Mouse (Mus musculus) stomach, embryonic 14.5 days (tissue): ENCODE measurements around the gene Dpf1. TPM values are rescaled to one million over a fixed set of nuclear protein-coding genes. Genes with fewer than 3 reads are reported as not detected.

Experiments
- ATAC-seq: fragments of 200-750 bp; cut with Nextera tagmentation; 2 replicates; pipeline ENCODE4 v1.8.0; 2017; ENCODE audit warnings: low read depth, moderate TSS enrichment; ENCODE audit not compliant: insufficient number of reproducible peaks, insufficient read depth, low FRiP score
- H3K27ac ChIP-seq: fragments of 300-500 bp; sonication (generic); 2 replicates; pipeline ENCODE4 v1.5.1; 2014; ENCODE audit warnings: mild to moderate bottlenecking, low read length, moderate library complexity, mixed read lengths
- H3K27me3 ChIP-seq: fragments of 300-500 bp; sonication (generic); 2 replicates; pipeline ENCODE4 v1.6.1; 2014; ENCODE audit warnings: low read length, control low read depth, mixed read lengths; ENCODE audit not compliant: control insufficient read depth, insufficient read depth
- H3K36me3 ChIP-seq: fragments of 300-500 bp; sonication (generic); 2 replicates; pipeline ENCODE4 v1.6.1; 2014; ENCODE audit warnings: mild to moderate bottlenecking, control low read depth, low read length, moderate library complexity, mixed read lengths; ENCODE audit not compliant: control insufficient read depth, insufficient read depth
- H3K4me1 ChIP-seq: fragments of 300-500 bp; sonication (generic); 2 replicates; pipeline ENCODE4 v1.6.1; 2014; ENCODE audit warnings: low read length, control low read depth, mixed read lengths; ENCODE audit not compliant: control insufficient read depth, insufficient read depth
- H3K4me2 ChIP-seq: fragments of 300-500 bp; sonication (generic); replicated peaks from 2 replicates; pipeline ENCODE4 v1.6.1; 2014; ENCODE audit warnings: low read depth, low read length, control low read depth
- H3K4me3 ChIP-seq: fragments of 300-500 bp; sonication (generic); 2 replicates; pipeline ENCODE4 v1.5.1; 2014; ENCODE audit warnings: low read depth, low read length, control low read depth
- H3K9ac ChIP-seq: fragments of 300-500 bp; sonication (generic); replicated peaks from 2 replicates; pipeline ENCODE4 v1.6.1; 2014; ENCODE audit warnings: low read depth, mild to moderate bottlenecking, control low read depth, low read length, moderate library complexity, mixed read lengths
- H3K9me3 ChIP-seq: fragments of 300-500 bp; sonication (generic); 2 replicates; pipeline ENCODE4 v1.6.1; 2016; ENCODE audit warnings: low read depth, low read length, control low read depth; ENCODE audit not compliant: control insufficient read depth
- WGBS: fragments of 180-500 bp; shearing (Covaris S2); extraction: QIAGEN DNeasy Blood & Tissue Kit; methylation state at CpG from one replicate; pipeline ENCODE4 v1.1.7; 2014; 5-methylcytosine and 5-hydroxymethylcytosine counted together
- polyA plus RNA-seq: library from polyadenylated mRNA; unstranded; fragments of >200 nt; fragmentation: Nextera tagmentation; extraction: Ambion mirVana; gene quantifications from 2 replicates; pipeline ENCODE4 v1.2.1, GENCODE M21; 2014

Dpf1 gene
- polyA plus RNA-seq, 1 experiment from 2014 or later: 6.0 TPM

DNA sequence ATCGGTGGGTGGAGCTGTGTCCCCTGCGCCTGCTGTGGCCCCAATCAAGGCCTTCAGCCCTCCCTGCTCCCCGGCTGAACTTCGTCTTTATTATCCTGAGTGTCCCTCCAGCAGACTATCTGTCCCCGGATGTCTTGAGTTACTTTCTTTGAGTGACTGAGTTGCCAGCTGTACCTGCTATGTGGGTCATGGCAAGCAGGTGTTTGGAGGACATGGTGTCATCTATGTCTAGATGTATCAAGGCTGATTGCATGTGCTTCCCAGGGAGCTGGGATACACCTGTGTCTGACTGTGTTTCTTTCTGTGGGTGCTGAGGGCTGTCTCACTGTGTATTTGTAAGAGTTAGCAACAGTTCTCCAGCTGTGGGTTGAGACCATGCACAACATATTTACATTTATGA, 6.0 kb downstream of the Dpf1 start:
- 0 out of 2 replicates have a peak, but pooled peaks cover 3% of the 10 kb centered on the region for H3K27me3 ChIP-seq
- H3K9me3 ChIP-seq: no peaks in the 10 kb centered on the region
- H3K4me2 ChIP-seq: peak overlapping the region; percentile 94
- no peak overlapping the region for H3K27ac ChIP-seq
- no peak for ATAC-seq
- peaks cover 20% of the 10 kb centered on the region; the same call in 1 of the 2 replicates for H3K4me1 ChIP-seq
- H3K4me3 ChIP-seq: peak overlapping the region; percentile 54
- whole genome bisulfite sequencing: 8% methylated on average over 5 of the region's 5 CpGs
- no peak overlapping the region for H3K9ac ChIP-seq
- H3K36me3 ChIP-seq: no peaks in the 10 kb centered on the region; the same call in 1 of the 2 replicates

GRCm38 (mm10) chr7:29313051-29313450, 9.3 kb downstream of the Dpf1 start:
- Histone ChIP-seq H3K4me3 (no peak overlapping the region), H3K27me3 (0 out of 2 replicates have a peak, but pooled peaks cover 3% of the 10 kb centered on the region), H3K36me3 (no peaks in the 10 kb centered on the region; the same call in 1 of the 2 replicates), H3K27ac (no peak overlapping the region), H3K4me1 (peaks cover 27% of the 10 kb centered on the region), H3K9ac (no peak overlapping the region), H3K9me3 (no peaks in the 10 kb centered on the region), H3K4me2 (no peak overlapping the region)
- 26% methylated on average over 9 of the region's 9 CpGs for WGBS
- ATAC-seq: no peak

- Histone ChIP-seq H3K27ac (no peak overlapping the region), H3K9ac (no peak overlapping the region), H3K9me3 (no peaks in the 10 kb centered on the region), H3K27me3 (0 out of 2 replicates have a peak, but pooled peaks cover 3% of the 10 kb centered on the region), H3K4me2 (no peak overlapping the region), H3K4me1 (peaks cover 33% of the 10 kb centered on the region), H3K36me3 (no peaks in the 10 kb centered on the region; the same call in 1 of the 2 replicates), H3K4me3 (no peak overlapping the region)
- WGBS: 54% methylated on average over 9 of the region's 9 CpGs
- no peak for ATAC-seq
These were observed 10.0 kb downstream of the Dpf1 start for GRCm38 (mm10) chr7:29313572-29314261.

DNA sequence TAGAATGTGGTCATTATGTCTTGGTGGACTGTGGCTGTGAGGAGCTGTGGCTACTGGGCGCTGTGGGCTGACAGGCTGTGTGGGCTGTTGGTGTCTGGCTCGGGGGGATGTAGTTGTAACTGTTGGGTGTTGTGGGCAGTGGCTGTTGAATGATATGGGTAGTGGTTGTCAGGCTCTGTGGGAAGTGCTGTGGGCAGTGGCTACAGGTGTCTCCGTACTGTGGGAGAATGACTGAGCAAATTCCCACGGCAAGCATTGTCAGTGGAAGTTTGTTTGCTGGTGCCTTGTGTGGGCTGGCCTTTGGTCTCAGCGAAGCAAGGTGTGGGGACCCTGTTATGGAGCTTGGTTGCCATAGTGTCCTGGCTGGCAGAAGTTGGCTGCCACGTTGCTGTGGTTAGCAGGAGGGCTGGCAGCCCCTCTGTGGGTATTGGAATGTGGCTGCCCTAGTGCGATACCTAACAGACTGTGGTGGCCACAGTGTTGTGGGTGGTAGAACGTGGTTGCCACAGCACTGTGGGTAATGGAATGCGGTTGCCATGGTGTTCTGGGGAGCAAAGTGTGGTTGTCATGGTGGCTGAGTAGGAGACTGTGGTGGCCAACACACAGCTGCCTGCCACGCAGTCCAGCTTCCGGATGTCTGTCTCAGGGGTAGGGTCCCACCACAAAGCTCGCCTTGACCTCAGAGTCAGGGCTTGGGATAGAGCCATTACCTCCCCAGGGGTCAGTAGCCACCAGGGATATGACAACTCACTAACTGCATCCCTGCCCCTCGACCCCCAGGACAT, 11.3 kb downstream of the Dpf1 start:
- Histone ChIP-seq H3K27me3 (no peaks in the 10 kb centered on the region), H3K4me2 (no peak overlapping the region), H3K9ac (no peak overlapping the region), H3K27ac (no peak overlapping the region), H3K36me3 (no peaks in the 10 kb centered on the region; the same call in 1 of the 2 replicates), H3K9me3 (no peaks in the 10 kb centered on the region), H3K4me1 (peaks cover 42% of the 10 kb centered on the region), H3K4me3 (no peak overlapping the region)
- 78% methylated on average over 13 of the region's 13 CpGs for WGBS
- ATAC-seq: no peak

DNA sequence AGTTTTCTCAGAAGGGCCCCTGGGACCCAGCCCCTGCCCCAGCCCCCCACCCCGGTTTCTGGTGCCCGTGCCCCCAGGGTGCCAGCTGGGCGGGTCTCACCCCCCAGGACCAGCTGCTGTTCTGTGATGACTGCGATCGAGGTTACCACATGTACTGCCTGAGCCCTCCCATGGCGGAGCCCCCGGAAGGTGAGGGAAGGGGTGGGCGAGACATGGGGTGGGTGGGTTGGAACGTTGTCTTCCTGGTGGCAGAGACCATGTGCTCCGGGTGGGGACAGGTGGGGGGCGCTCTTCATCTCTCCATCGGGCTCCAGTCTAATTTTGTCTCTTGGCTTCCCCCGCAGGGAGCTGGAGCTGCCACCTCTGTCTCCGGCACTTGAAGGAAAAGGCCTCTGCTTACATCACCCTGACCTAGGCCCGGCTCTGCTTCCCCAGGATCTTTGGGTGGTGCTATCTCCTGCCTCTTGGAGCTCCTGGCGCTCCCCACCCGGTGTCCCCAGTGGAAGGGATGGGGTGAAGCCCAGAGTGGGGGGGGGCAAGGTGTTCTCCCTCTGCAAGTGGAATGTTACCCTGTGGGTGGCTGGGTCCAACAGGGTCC, 12.5 kb downstream of the Dpf1 start:
- H3K27me3 ChIP-seq: no peaks in the 10 kb centered on the region
- ATAC-seq: 0 out of 2 replicates have a peak, but pooled peaks have one; percentile 3
- H3K9me3 ChIP-seq: no peaks in the 10 kb centered on the region
- 53% methylated on average over 17 of the region's 17 CpGs for WGBS
- H3K4me1 ChIP-seq: peaks cover 49% of the 10 kb centered on the region
- H3K4me3 ChIP-seq: no peak overlapping the region
- H3K27ac ChIP-seq: peak overlapping the region; percentile 35; the same call in 1 of the 2 replicates
- no peak overlapping the region for H3K4me2 ChIP-seq
- no peak overlapping the region for H3K9ac ChIP-seq
- H3K36me3 ChIP-seq: no peaks in the 10 kb centered on the region; the same call in 1 of the 2 replicates

DNA sequence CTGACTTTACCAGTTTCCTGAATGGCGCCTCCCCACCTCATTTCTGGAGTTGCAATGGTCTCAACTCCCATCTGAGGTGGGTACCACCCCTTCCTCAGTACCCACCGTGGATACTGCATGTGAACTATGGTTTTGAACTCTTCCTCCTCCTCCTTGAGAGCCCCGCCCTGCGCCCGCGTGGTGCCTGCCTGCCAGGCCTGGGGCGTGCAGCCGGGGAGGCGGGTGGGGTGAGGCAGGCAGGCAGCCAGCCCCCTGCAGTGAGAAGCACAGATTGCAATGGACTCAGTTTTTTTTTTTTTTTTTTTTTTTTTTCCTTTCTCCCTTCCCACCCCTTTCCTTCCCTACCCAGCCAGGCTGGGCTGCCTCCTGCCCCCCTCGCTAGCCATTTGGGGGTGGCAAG, 13.2 kb downstream of the Dpf1 start:
- H3K4me2 ChIP-seq: peak overlapping the region; percentile 42
- peak; percentile 54 for ATAC-seq
- 0 out of 2 replicates have a peak overlapping the region, but pooled peaks have one; percentile 6 for H3K9ac ChIP-seq
- no peaks in the 10 kb centered on the region for H3K27me3 ChIP-seq
- H3K9me3 ChIP-seq: no peaks in the 10 kb centered on the region
- H3K27ac ChIP-seq: peak overlapping the region; percentile 88
- WGBS: 4% methylated on average over 10 of the region's 10 CpGs
- no peak overlapping the region for H3K4me3 ChIP-seq
- peaks cover 53% of the 10 kb centered on the region for H3K4me1 ChIP-seq
- H3K36me3 ChIP-seq: no peaks in the 10 kb centered on the region; the same call in 1 of the 2 replicates

DNA sequence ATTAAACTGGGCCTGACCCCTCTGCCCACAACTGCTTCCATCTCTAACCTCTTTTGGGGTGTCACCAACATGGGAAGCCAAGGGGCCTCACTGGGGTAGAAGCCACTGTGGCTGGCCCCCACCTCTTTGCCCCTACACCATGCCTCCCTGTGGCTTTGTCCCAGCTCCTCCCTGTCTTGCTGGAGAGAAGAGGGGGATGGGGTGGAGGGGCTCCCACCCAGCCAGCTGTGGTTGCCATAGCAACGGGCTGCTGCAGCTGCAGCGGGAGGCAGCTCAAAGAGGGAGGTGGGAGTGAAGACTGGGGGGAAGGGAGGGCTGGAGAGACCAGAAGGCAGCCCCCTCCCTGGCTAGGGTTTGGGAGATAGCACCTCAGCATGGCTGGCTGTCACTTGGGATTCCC, 13.8 kb downstream of the Dpf1 start:
- Histone ChIP-seq H3K4me3 (no peak overlapping the region), H3K4me2 (peak overlapping the region; percentile 42), H3K27me3 (no peaks in the 10 kb centered on the region), H3K27ac (peak overlapping the region; percentile 88), H3K9me3 (no peaks in the 10 kb centered on the region), H3K9ac (0 out of 2 replicates have a peak overlapping the region, but pooled peaks have one; percentile 6), H3K4me1 (peaks cover 53% of the 10 kb centered on the region), H3K36me3 (no peaks in the 10 kb centered on the region; the same call in 1 of the 2 replicates)
- peak; percentile 50; the same call in 1 of the 2 replicates for ATAC-seq
- WGBS: 2% methylated on average over 2 of the region's 2 CpGs
